In the genomic region with DNA sequence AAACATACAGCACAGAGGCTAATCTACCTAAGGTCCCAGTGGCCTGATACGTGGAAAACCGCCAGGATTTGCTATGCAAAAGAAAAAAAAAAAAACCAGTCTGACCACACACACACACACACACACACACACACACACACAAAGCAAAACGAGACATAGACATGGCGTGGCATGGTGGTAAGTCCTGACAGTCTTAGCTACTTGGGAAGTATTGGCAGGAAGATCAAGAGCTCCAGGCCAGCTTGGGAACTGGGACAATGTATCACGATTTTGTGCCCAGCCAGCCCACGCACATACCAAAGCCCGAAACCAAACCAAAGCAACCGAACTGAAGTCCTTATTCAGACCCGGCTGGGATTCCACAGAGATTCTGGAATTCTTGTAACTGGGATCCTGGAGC, we compare ENCODE assay signal across 26 mouse cellular contexts. TPM values are rescaled to one million over a fixed set of nuclear protein-coding genes. Genes with fewer than 3 reads are reported as not detected.
DNase-seq lines count a peak whose midpoint lies in the region; ATAC-seq and TF ChIP-seq lines count a peak whose summit lies in the region.
"Had no signal": no experiment of that assay in that cellular context is flagged by ENCODE, and none has a peak within 500 bp of the region (broad histone marks: within the 10 kb centered on the region; RNA-seq: fewer than 3 reads in every experiment).

No protein-coding gene starts in this region.

- ATAC-seq in neural tube, embryonic 15.5 days (ENCODE audit: low FRiP score), result no peak
- ATAC-seq: forebrain, embryonic 13.5 days; midbrain, embryonic 15.5 days had no signal

- intact Hi-C loops in gastrocnemius, postnatal 14 days (cut with DNase I; ENCODE audit: low total_unique reads), result no loop called here

- WGBS in thymus, adult 2 months, result 90% methylated on average over 9 of the region's 9 CpGs
- WGBS in neural tube, embryonic 15.5 days, result 84% methylated on average over 9 of the region's 9 CpGs

- no peak overlapping the region for H3K4me2 ChIP-seq in neural tube, embryonic 15.5 days
- H3K4me2 ChIP-seq: embryonic facial prominence, embryonic 15.5 days; forebrain, embryonic 13.5 days; heart, embryonic 11.5 days; hindbrain, embryonic 12.5 days; limb, embryonic 15.5 days; lung, embryonic 14.5 days; midbrain, embryonic 15.5 days; neural tube, embryonic 13.5 days had no signal

- H3K9me3 ChIP-seq in neural tube, embryonic 15.5 days (replicated peaks), result no peaks in the 10 kb centered on the region
- H3K9me3 ChIP-seq: embryonic facial prominence, embryonic 15.5 days; forebrain, embryonic 13.5 days; hindbrain, embryonic 12.5 days; limb, embryonic 15.5 days; midbrain, embryonic 15.5 days; neural tube, embryonic 13.5 days had no signal

- no peak overlapping the region for H3K9ac ChIP-seq in neural tube, embryonic 15.5 days (replicated peaks)
- H3K9ac ChIP-seq: embryonic facial prominence, embryonic 15.5 days; forebrain, embryonic 13.5 days; hindbrain, embryonic 12.5 days; limb, embryonic 15.5 days; liver, embryonic 14.5 days; lung, embryonic 14.5 days; midbrain, embryonic 15.5 days; neural tube, embryonic 13.5 days had no signal

- H3K4me1 ChIP-seq in thymus, adult 2 months (replicated peaks; ENCODE audit: control insufficient read depth, insufficient read depth, low read length), result peaks cover 1% of the 10 kb centered on the region
- H3K4me1 ChIP-seq in brown adipose tissue, adult 24 weeks (ENCODE audit: control insufficient read depth, insufficient read depth, insufficient read length, low read length), result no peaks in the 10 kb centered on the region; the same call in 1 of the 2 replicates
- no peaks in the 10 kb centered on the region for H3K4me1 ChIP-seq in neural tube, embryonic 15.5 days
- H3K4me1 ChIP-seq: embryonic facial prominence, embryonic 15.5 days; forebrain, embryonic 13.5 days; hindbrain, embryonic 12.5 days; midbrain, embryonic 15.5 days; neural tube, embryonic 13.5 days had no signal

- H3K36me3 ChIP-seq in thymus, adult 2 months (ENCODE audit: control insufficient read depth, insufficient read depth, low read length), result no peaks in the 10 kb centered on the region
- 0 out of 2 replicates have a peak, but pooled peaks cover under 1% of the 10 kb centered on the region for H3K36me3 ChIP-seq in neural tube, embryonic 15.5 days
- H3K36me3 ChIP-seq: embryonic facial prominence, embryonic 15.5 days; limb, embryonic 15.5 days; midbrain, embryonic 15.5 days; neural tube, embryonic 13.5 days had no signal

- DNase-seq in gastrocnemius, postnatal 25 days, result peak; percentile 38
- no peak for DNase-seq in gastrocnemius, postnatal 14 days
- no peak for DNase-seq in thymus, adult 2 months
- DNase-seq in thymus, adult 18-20 months, result no peak
- no peak for DNase-seq in T-cell, adult 2 months (ENCODE audit: low spot score)
- DNase-seq in thymus, postnatal 0 days (ENCODE audit: low spot score), result no peak
- DNase-seq: adrenal gland, adult 2 months; B cell, adult 2 months; cerebellum, adult 8-10 months; kidney, adult 18-20 months; left cerebral cortex, postnatal 4 days; lung, embryonic 14.5 days; right cerebral cortex, adult 18-20 months; right cerebral cortex, postnatal 4 days; thymus, postnatal 4 days had no signal

- H3K4me3 ChIP-seq in thymus, adult 2 months (ENCODE audit: control insufficient read depth, insufficient read depth, low read length), result no peak overlapping the region
- H3K4me3 ChIP-seq in brown adipose tissue, adult 24 weeks (ENCODE audit: insufficient read depth, low read depth, low read length), result no peak overlapping the region
- no peak overlapping the region for H3K4me3 ChIP-seq in neural tube, embryonic 15.5 days (replicated peaks)
- H3K4me3 ChIP-seq: embryonic facial prominence, embryonic 15.5 days; forebrain, embryonic 13.5 days; hindbrain, embryonic 12.5 days; limb, embryonic 15.5 days; midbrain, embryonic 15.5 days; neural tube, embryonic 13.5 days had no signal

- no peak for TF ChIP-seq CTCF in thymus, adult 2 months (IDR thresholded peaks at IDR 0.05; ENCODE audit: borderline replicate concordance, control insufficient read depth, extremely low read depth, insufficient read depth, low read length, poor library complexity)

- peak overlapping the region; percentile 33; the same call in 1 of the 2 replicates for H3K27ac ChIP-seq in thymus, adult 2 months (ENCODE audit: control insufficient read depth, insufficient read depth, low read length)
- peak overlapping the region; percentile 84; the same call in 1 of the 2 replicates for H3K27ac ChIP-seq in brown adipose tissue, adult 24 weeks (replicated peaks; ENCODE audit: low read depth, low read length)
- no peak overlapping the region for H3K27ac ChIP-seq in neural tube, embryonic 15.5 days (replicated peaks)
- H3K27ac ChIP-seq: embryonic facial prominence, embryonic 15.5 days; forebrain, embryonic 13.5 days; hindbrain, embryonic 12.5 days; kidney, postnatal 0 days; limb, embryonic 15.5 days; liver, embryonic 14.5 days; midbrain, embryonic 15.5 days; neural tube, embryonic 13.5 days had no signal

- no peaks in the 10 kb centered on the region for H3K27me3 ChIP-seq in thymus, adult 2 months (ENCODE audit: control insufficient read depth, insufficient read depth, low read length)
- no peaks in the 10 kb centered on the region for H3K27me3 ChIP-seq in neural tube, embryonic 15.5 days (replicated peaks)
- H3K27me3 ChIP-seq: embryonic facial prominence, embryonic 15.5 days; forebrain, embryonic 13.5 days; hindbrain, embryonic 12.5 days; limb, embryonic 15.5 days; midbrain, embryonic 15.5 days; neural tube, embryonic 13.5 days had no signal

- TF ChIP-seq POLR2A in thymus, adult 2 months (IDR thresholded peaks at IDR 0.05; ENCODE audit: control insufficient read depth, extremely low read depth, insufficient read depth, low read length, poor library complexity), result no peak

RNA-seq across cellular contexts. Expression of a gene that starts 18.1 kb away (rescaled TPM):
- 10 to 100 TPM; 42.8 to 43.7 TPM for total RNA-seq in gastrocnemius, postnatal 25 days (2021)
- total RNA-seq in gastrocnemius, postnatal 14 days (2021), result 10 to 100 TPM; 29.3 to 31.6 TPM
- 32.4 and 50.0 TPM in 2 replicates for polyA plus RNA-seq in thymus, adult 2 months (2012; rRNA removed)
- polyA plus RNA-seq in brown adipose tissue, adult 24 weeks (2012; ENCODE audit: insufficient read depth, insufficient read length, missing spikeins), result 50.2 and 54.3 TPM in 2 replicates
- polyA plus RNA-seq in neural tube, embryonic 15.5 days (2015; fragmentation: Nextera tagmentation; extraction: Ambion mirVana), result 7.0 and 9.6 TPM in 2 replicates
- polyA plus RNA-seq in thymus, postnatal 0 days (2015; fragmentation: Nextera tagmentation; extraction: Ambion mirVana), result 12.3 and 21.5 TPM in 2 replicates

RNA-seq across cellular contexts. Expression of a gene that starts 28.8 kb away (rescaled TPM):
- 10 to 100 TPM in 1 of 2 experiments, 1 to 10 TPM in 1; 8.8 to 14.9 TPM for total RNA-seq in gastrocnemius, postnatal 25 days (2021)
- 10 to 100 TPM; 11.6 to 14.2 TPM for total RNA-seq in gastrocnemius, postnatal 14 days (2021)
- polyA plus RNA-seq in thymus, adult 2 months (2012; rRNA removed), result 28.5 and 31.1 TPM in 2 replicates
- polyA plus RNA-seq in brown adipose tissue, adult 24 weeks (2012; ENCODE audit: insufficient read depth, insufficient read length, missing spikeins), result 10.9 and 16.0 TPM in 2 replicates
- polyA plus RNA-seq in neural tube, embryonic 15.5 days (2015; fragmentation: Nextera tagmentation; extraction: Ambion mirVana), result 31.6 and 32.0 TPM in 2 replicates
- polyA plus RNA-seq in thymus, postnatal 0 days (2015; fragmentation: Nextera tagmentation; extraction: Ambion mirVana), result 46.8 and 53.6 TPM in 2 replicates

RNA-seq across cellular contexts. Expression of a gene that starts 50.7 kb away (rescaled TPM):
- total RNA-seq in gastrocnemius, postnatal 25 days (2021), result 1 to 10 TPM; 6.1 to 7.8 TPM
- 1 to 10 TPM; 4.3 to 4.6 TPM for total RNA-seq in gastrocnemius, postnatal 14 days (2021)
- 9.1 and 9.8 TPM in 2 replicates for polyA plus RNA-seq in thymus, adult 2 months (2012; rRNA removed)
- 10.6 and 12.8 TPM in 2 replicates for polyA plus RNA-seq in brown adipose tissue, adult 24 weeks (2012; ENCODE audit: insufficient read depth, insufficient read length, missing spikeins)
- 25.4 and 25.8 TPM in 2 replicates for polyA plus RNA-seq in neural tube, embryonic 15.5 days (2015; fragmentation: Nextera tagmentation; extraction: Ambion mirVana)
- 22.8 and 26.4 TPM in 2 replicates for polyA plus RNA-seq in thymus, postnatal 0 days (2015; fragmentation: Nextera tagmentation; extraction: Ambion mirVana)

RNA-seq across cellular contexts. Expression of a gene that starts 51.2 kb away (rescaled TPM):
- total RNA-seq in gastrocnemius, postnatal 25 days (2021), result 10 to 100 TPM in 1 of 2 experiments, 1 to 10 TPM in 1; 9.4 to 11.0 TPM
- 10 to 100 TPM in 1 of 2 experiments, 1 to 10 TPM in 1; 9.8 to 11.4 TPM for total RNA-seq in gastrocnemius, postnatal 14 days (2021)
- polyA plus RNA-seq in thymus, adult 2 months (2012; rRNA removed), result 32.7 and 46.8 TPM in 2 replicates
- polyA plus RNA-seq in brown adipose tissue, adult 24 weeks (2012; ENCODE audit: insufficient read depth, insufficient read length, missing spikeins), result 11.6 and 20.8 TPM in 2 replicates
- polyA plus RNA-seq in neural tube, embryonic 15.5 days (2015; fragmentation: Nextera tagmentation; extraction: Ambion mirVana), result 14.8 and 15.1 TPM in 2 replicates
- 15.4 and 21.7 TPM in 2 replicates for polyA plus RNA-seq in thymus, postnatal 0 days (2015; fragmentation: Nextera tagmentation; extraction: Ambion mirVana)
